8 mouse cellular contexts compared by ENCODE assay signal in genomic region chr7:130260905-130261683, GRCm38 (mm10).
DNase-seq lines count a peak whose midpoint lies in the region; ATAC-seq and TF ChIP-seq lines count a peak whose summit lies in the region.
"Had no signal": no experiment of that assay in that cellular context is flagged by ENCODE, and none has a peak within 500 bp of the region (broad histone marks: within the 10 kb centered on the region; RNA-seq: fewer than 3 reads in every experiment).

No protein-coding gene starts in this region.

- H3K4me3 ChIP-seq in left cerebral cortex, adult 2 months: peak overlapping the region; percentile 33
- H3K4me3 ChIP-seq in forebrain, embryonic 13.5 days: peak overlapping the region; percentile 80
- peak overlapping the region; percentile 94 for H3K4me3 ChIP-seq in intestine, embryonic 14.5 days (ENCODE audit: low read depth, low read length)
- H3K4me3 ChIP-seq in neural tube, embryonic 15.5 days (replicated peaks): peak overlapping the region; percentile 70

- peaks cover 13% of the 10 kb centered on the region; the same call in 1 of the 2 replicates for H3K36me3 ChIP-seq in forebrain, embryonic 13.5 days (ENCODE audit: poor library complexity, severe bottlenecking)
- peaks cover 21% of the 10 kb centered on the region for H3K36me3 ChIP-seq in intestine, embryonic 14.5 days (ENCODE audit: control insufficient read depth, insufficient read depth, low read length)
- H3K36me3 ChIP-seq in neural tube, embryonic 15.5 days: no peaks in the 10 kb centered on the region

- 63% methylated on average over 20 of the region's 20 CpGs for WGBS in forebrain, embryonic 13.5 days
- WGBS in intestine, embryonic 14.5 days: 56% methylated on average over 20 of the region's 20 CpGs
- WGBS in neural tube, embryonic 15.5 days: 58% methylated on average over 20 of the region's 20 CpGs

- DNase-seq in left cerebral cortex, adult 2 months (ENCODE audit: extremely low spot score in 1 of 2, low spot score in 2 of 2): no peak
- DNase-seq in left cerebral cortex, postnatal 4 days: no peak
- DNase-seq in intestine, embryonic 14.5 days (ENCODE audit: low spot score): no peak
- DNase-seq in cerebellum, adult 9-11 months: no peak
- DNase-seq: liver had no signal

- H3K4me2 ChIP-seq in forebrain, embryonic 13.5 days: peak overlapping the region; percentile 77
- peak overlapping the region; percentile 79 for H3K4me2 ChIP-seq in intestine, embryonic 14.5 days (ENCODE audit: low read length)
- H3K4me2 ChIP-seq in neural tube, embryonic 15.5 days: peak overlapping the region; percentile 97

- peak overlapping the region; percentile 89; the same call in 1 of the 2 replicates for H3K9ac ChIP-seq in forebrain, embryonic 13.5 days
- H3K9ac ChIP-seq in intestine, embryonic 14.5 days (ENCODE audit: low read length): peak overlapping the region; percentile 37; the same call in 1 of the 2 replicates
- 0 out of 2 replicates have a peak overlapping the region, but pooled peaks have one; percentile 8 for H3K9ac ChIP-seq in neural tube, embryonic 15.5 days (replicated peaks)

- no peaks in the 10 kb centered on the region for H3K9me3 ChIP-seq in forebrain, embryonic 13.5 days (replicated peaks)
- no peaks in the 10 kb centered on the region for H3K9me3 ChIP-seq in intestine, embryonic 14.5 days (ENCODE audit: control insufficient read depth, low read length)
- H3K9me3 ChIP-seq in neural tube, embryonic 15.5 days (replicated peaks): no peaks in the 10 kb centered on the region

- TF ChIP-seq CTCF in left cerebral cortex, adult 2 months (IDR thresholded peaks at IDR 0.05): no peak

- H3K4me1 ChIP-seq in forebrain, embryonic 13.5 days: peaks cover 80% of the 10 kb centered on the region
- H3K4me1 ChIP-seq in intestine, embryonic 14.5 days (replicated peaks; ENCODE audit: control insufficient read depth, insufficient read depth, low read length): peaks cover 54% of the 10 kb centered on the region
- peaks cover 83% of the 10 kb centered on the region for H3K4me1 ChIP-seq in neural tube, embryonic 15.5 days

- H3K27ac ChIP-seq in left cerebral cortex, adult 2 months: peak overlapping the region; percentile 37
- H3K27ac ChIP-seq in forebrain, embryonic 13.5 days: peak overlapping the region; percentile 12; the same call in 1 of the 2 replicates
- no peak overlapping the region for H3K27ac ChIP-seq in intestine, embryonic 14.5 days (ENCODE audit: low read depth)
- peak overlapping the region; percentile 20; the same call in 1 of the 2 replicates for H3K27ac ChIP-seq in neural tube, embryonic 15.5 days (replicated peaks)

- no peak for ATAC-seq in forebrain, embryonic 13.5 days
- ATAC-seq in intestine, embryonic 14.5 days (replicated peaks; ENCODE audit: low FRiP score, low TSS enrichment, low read depth): no peak
- ATAC-seq in neural tube, embryonic 15.5 days (ENCODE audit: low FRiP score): no peak
- ATAC-seq in megakaryocyte, adult 5-6 weeks (ENCODE audit: poor library complexity, severe bottlenecking): no peak

- intact Hi-C loops in left cerebral cortex, adult 2 months (cut with DNase I): loop anchor here (5.0 to 10.0 kb wide), 3 partner anchors 44 to 506 kb away; no protein-coding TSS in a partner anchor
- intact Hi-C loops in left cerebral cortex, postnatal 4 days (cut with DNase I): loop anchor here (5.0 to 10.0 kb wide), 3 partner anchors 114 to 609 kb away; no protein-coding TSS in a partner anchor

- H3K27me3 ChIP-seq in forebrain, embryonic 13.5 days: peaks cover 12% of the 10 kb centered on the region
- H3K27me3 ChIP-seq in intestine, embryonic 14.5 days (replicated peaks; ENCODE audit: control insufficient read depth, insufficient read depth, low read length): no peaks in the 10 kb centered on the region
- no peaks in the 10 kb centered on the region for H3K27me3 ChIP-seq in neural tube, embryonic 15.5 days (replicated peaks)

Comparison
In these comparisons a context has a peak if more than half of its experiments do, and no peak if none do; other contexts are left out.
1. H3K4me3 ChIP-seq: peak in every context shown above with its lines; median percentile 94 in intestine, embryonic 14.5 days; 80 in forebrain, embryonic 13.5 days; 70 in neural tube, embryonic 15.5 days; 33 in left cerebral cortex, adult 2 months.
2. H3K9ac ChIP-seq: peak in every context shown above with its lines; median percentile 89 in forebrain, embryonic 13.5 days; 37 in intestine, embryonic 14.5 days; 8 in neural tube, embryonic 15.5 days.